Mouse (Mus musculus): ENCODE data around the gene Hip1.

GRCm38 (mm10) chr5:135456515-135456914, 88.4 kb downstream of the Hip1 start:
- TF ChIP-seq POLR2A (IDR thresholded peaks at IDR 0.05; ENCODE audit: borderline replicate concordance, control insufficient read depth, low read depth, low read length) (no peak), CTCF (IDR thresholded peaks at IDR 0.05; ENCODE audit: control insufficient read depth, insufficient read depth, low read length) (no peak)
